In genomic region chrX:69518040-69518575, GRCm38 (mm10) we compare ENCODE assay signal across 16 mouse cellular contexts.
"Had no signal": no experiment of that assay in that cellular context is flagged by ENCODE, and none has a peak within 500 bp of the region (broad histone marks: within the 10 kb centered on the region; RNA-seq: fewer than 3 reads in every experiment).

No protein-coding gene starts in this region.

- ATAC-seq: lung, postnatal 0 days; midbrain, embryonic 16.5 days had no signal

- H3K9me3 ChIP-seq: liver, embryonic 13.5 days; midbrain, embryonic 12.5 days; neural tube, embryonic 13.5 days; stomach, embryonic 15.5 days had no signal

- H3K27me3 ChIP-seq: liver, embryonic 13.5 days; midbrain, embryonic 12.5 days; neural tube, embryonic 13.5 days; stomach, embryonic 15.5 days had no signal

- H3K27ac ChIP-seq: left cerebral cortex, adult 2 months; liver, embryonic 13.5 days; midbrain, embryonic 12.5 days; neural tube, embryonic 13.5 days; stomach, embryonic 15.5 days had no signal

- H3K4me3 ChIP-seq: left cerebral cortex, adult 2 months; liver, embryonic 13.5 days; midbrain, embryonic 12.5 days; myocyte; neural tube, embryonic 13.5 days; stomach, embryonic 15.5 days had no signal

- H3K9ac ChIP-seq: liver, embryonic 13.5 days; lung, embryonic 14.5 days; midbrain, embryonic 12.5 days; neural tube, embryonic 13.5 days; stomach, embryonic 15.5 days had no signal

- DNase-seq: kidney, postnatal 10 days; kidney, postnatal 36 days; layer of hippocampus, postnatal 36 days; liver, embryonic 13.5 days; lung, embryonic 14.5 days; retina, postnatal 1 day; right cerebral cortex, postnatal 25 days; spleen, adult 18-20 months; thymus, postnatal 25 days had no signal

- H3K4me1 ChIP-seq: liver, embryonic 13.5 days; midbrain, embryonic 12.5 days; neural tube, embryonic 13.5 days; stomach, embryonic 15.5 days had no signal

- H3K4me2 ChIP-seq: liver, embryonic 13.5 days; lung, embryonic 14.5 days; midbrain, embryonic 12.5 days; neural tube, embryonic 13.5 days; stomach, embryonic 15.5 days had no signal

- H3K36me3 ChIP-seq: liver, embryonic 13.5 days; midbrain, embryonic 12.5 days; neural tube, embryonic 13.5 days; stomach, embryonic 15.5 days had no signal
